Mouse (Mus musculus) adrenal gland, postnatal 4 days (tissue): ENCODE results near the gene Gm3164. TPM values are rescaled to one million over a fixed set of nuclear protein-coding genes. Genes with fewer than 3 reads are reported as not detected.
"Not testable (repeated sequence)": the region's sequence is repeated elsewhere in the genome, so short reads cannot be mapped to it uniquely, and the experiment has no call there.

Experiments
- DNase-seq, 2 experiments: peaks; one replicate each; pipeline ENCODE4 v3.0.0; 2021 to 2022; ENCODE audit warnings: low spot score in 2 of 2, mixed read lengths in 2 of 2
- long read RNA-seq, 2 experiments: library from polyadenylated mRNA; stranded (forward); transcript quantifications; one replicate each; pipeline ENCODE4 v2.0.0; 2021
- total RNA-seq, 2 experiments: library from RNA; stranded (reverse); gene quantifications; 2 replicates each; pipeline ENCODE4 v1.2.3; 2021

The Gm3164 gene
- not detected for total RNA-seq
- long read RNA-seq, experiment 1 = 0 reads
- long read RNA-seq, experiment 2 = 0 reads

DNA sequence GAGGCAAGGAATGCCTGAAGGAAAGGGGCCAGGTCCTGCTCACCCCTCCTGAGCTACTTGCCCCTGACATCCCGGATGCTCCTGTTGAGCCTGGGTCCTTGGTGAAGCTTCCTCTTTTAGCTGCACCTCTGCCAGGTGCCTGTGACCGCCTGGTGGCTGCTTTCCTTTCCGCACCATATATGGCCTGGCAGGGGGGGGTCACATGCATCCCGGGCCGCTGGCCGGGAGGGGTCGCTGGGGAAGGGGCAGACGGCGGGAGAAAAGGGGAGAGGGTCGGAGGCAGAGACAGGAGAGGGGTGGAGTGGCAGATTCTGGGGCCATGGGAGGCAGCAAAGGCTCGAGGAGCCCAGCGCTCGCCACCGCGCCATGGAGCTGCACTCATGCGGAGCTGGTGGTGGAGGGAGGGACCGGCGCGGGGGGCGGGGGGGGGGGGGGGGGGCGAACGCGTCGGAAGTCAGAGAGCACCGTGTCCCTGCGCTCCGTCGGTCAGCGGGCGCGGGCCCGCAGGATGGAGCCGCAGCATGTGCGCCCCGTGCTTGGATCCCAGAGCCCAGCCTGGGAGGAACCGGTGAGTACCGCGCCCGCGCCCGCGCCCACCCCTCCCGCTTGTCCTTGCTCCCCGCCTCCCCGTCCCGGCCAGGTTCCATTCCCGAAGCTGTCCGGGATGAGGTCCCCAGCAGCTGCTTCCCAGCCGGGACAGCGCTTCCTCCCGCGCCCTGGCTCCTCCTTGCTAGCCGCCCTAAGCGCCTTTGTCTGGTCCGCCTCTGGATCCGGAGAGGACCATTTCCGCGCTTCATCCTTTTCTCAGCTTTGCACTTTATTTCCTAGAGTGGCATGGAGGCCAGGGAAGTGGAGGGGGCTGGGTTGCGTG, at the start of gene Gm3164:
TSS of gene Gm3164 (plus strand) at position 484 of the 871 bp plus-strand sequence.
- peak in 1 of 2 experiments; percentile 17 for DNase-seq

- DNase-seq = not testable (repeated sequence)
Observed at GRCm38 (mm10) chr14:4368991-4369390, 46.3 kb upstream of the Gm3164 start.

DNA sequence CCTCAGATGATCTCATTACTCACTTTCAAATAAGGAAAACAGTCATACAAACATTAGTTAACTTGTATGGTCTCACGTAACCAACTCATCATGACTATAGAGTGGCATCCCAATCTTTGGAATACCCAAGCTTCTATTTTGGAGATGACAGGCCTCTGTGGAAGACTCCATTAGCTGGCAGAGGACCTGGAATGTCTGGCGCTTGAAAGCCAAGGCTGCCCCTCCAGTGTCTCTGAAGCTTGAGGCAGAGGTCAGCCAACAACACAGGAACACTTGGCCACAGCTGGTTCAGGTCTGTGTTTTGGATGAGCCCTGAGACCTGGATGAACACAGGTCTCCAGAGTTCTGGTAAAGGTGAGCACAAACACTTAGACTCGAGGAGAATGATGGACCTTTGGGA, 45.6 kb upstream of the Gm3164 start:
- not testable (repeated sequence) for DNase-seq

GRCm38 (mm10) chr14:4377871-4378270, 37.4 kb upstream of the Gm3164 start:
- not testable (repeated sequence) for DNase-seq

- DNase-seq = not testable (repeated sequence)
Observed at GRCm38 (mm10) chr14:4385606-4386005, 29.6 kb upstream of the Gm3164 start.

DNA sequence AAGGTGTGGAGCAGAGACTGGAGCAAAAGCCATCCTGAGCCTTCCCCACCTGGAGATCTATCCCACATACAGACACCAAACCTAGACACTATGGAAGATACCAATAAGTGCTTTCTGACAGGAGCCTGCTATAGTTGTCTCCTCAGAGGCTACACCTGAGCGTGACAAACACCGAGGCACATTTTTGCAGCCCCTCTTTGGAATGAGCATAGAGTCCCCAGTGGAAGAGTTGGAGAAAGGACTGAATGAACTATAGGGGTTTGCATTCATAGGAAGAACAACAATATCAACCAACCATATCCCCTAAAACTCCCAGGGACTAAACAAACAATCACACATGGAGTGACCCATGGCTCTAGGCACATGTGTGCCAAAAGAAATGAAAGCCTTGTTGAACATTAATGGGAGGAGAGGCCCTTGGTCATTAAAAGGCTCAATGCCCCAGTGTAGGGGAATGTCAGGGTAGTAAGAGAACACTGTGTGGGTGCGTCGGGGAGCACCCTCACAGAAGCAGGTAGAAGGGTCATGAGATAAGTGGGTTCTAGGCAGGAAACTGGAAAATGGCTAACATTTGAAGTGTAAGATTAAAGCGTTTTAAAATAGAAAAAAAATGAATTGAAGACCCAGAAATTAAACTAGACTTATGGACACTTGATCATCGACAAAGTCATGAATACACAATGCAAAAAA, 22.3 kb upstream of the Gm3164 start:
- not testable (repeated sequence) for DNase-seq

DNA sequence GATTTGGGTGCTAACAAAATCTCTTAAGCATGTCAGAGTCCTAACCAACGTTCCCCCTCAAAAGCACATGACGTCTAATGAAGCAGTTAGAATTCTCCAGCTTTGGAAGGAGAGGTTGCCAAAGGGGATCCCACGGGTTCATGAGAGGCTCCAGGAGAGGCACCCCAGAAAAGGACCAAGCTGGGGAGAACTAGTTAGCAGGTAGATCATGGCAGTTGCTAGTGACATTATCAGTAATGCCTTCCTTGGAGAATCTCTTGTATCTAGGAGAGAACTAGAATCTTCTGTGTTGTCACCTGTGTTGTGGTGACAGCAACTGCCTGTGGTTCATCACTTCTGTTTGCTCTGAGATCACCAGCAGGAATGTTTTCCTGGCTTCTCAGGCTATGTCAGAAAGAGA, 18.0 kb upstream of the Gm3164 start, which contains the start of gene Gm3159:
TSS of gene Gm3159 (plus strand) at position 301 of the 400 bp plus-strand sequence.
- not testable (repeated sequence) for DNase-seq

DNA sequence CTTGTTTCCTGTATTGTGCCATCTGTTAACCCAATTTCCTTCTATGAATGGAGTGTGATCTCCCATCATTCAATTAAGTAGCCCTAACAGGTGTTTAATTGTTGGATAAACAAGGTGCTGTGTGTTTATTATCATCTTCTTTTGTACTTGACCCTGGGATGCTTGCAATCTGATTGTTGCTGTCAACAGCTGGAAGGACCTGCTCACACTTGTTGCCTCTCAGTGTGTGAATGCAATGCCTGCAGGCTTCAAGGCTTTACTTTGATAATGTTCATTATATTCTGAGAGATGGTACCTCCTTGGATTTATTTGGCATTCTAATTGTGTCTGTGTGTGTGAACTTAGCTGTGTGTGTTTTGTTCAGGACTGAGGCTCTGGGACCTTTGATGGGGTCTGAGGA, 16.6 kb upstream of the Gm3164 start:
- DNase-seq = not testable (repeated sequence)

- DNase-seq = not testable (repeated sequence)
Observed at GRCm38 (mm10) chr14:4400115-4400789, 15.0 kb upstream of the Gm3164 start.

- DNase-seq = not testable (repeated sequence)
Observed at GRCm38 (mm10) chr14:4401245-4401644, 14.0 kb upstream of the Gm3164 start.

DNA sequence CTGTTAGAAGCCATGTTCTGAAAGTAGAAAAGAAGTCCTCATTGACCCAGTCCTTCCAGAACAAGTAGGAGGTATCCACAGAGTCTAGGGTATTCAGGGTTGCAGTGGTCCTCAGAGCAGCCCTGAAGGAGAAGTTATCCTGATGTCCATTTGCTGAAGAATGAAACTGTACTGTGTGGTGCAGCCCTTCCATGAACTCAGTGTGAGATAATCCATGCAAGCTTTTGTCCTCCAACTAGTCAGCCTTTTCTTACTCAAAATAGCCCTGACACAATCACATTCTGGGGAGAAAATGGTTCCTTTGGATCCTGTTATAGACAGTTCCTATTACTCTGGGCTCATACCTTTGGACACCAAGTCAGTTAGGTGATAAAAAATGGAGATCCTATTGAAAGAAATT, 11.4 kb upstream of the Gm3164 start:
- not testable (repeated sequence) for DNase-seq

GRCm38 (mm10) chr14:4409939-4410338, 5.3 kb upstream of the Gm3164 start:
- DNase-seq = not testable (repeated sequence)

- not testable (repeated sequence) for DNase-seq
Observed at GRCm38 (mm10) chr14:4430692-4431091, 15.4 kb downstream of the Gm3164 start, which contains the start of gene Gm3173. Gm3173 (plus strand) TSS chr14:4430992.

DNA sequence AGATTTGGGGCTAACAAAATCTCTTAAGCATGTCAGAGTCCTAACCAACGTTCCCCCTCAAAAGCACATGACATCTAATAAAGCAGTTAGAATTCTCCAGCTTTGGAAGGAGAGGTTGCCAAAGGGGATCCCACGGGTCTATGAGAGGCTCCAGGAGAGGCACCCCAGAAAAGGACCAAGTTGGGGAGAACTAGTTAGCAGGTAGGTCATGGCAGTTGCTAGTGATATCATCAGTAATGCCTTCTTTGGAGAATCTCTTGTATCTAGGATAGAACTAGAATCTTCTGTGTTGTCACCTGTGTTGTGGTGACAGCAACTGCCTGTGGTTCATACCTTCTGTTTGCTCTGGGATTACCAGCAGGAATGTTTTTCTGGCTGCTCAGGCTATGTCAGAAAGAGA, 66.2 kb downstream of the Gm3164 start, which contains the start of gene Gm3182:
TSS of gene Gm3182 (plus strand) at position 301 of the 400 bp plus-strand sequence.
- not testable (repeated sequence) for DNase-seq

Other genes with a start within 250 kb of the Gm3164 start
- not detected for gene Gm2974, start 232.9 kb upstream of the Gm3164 start, total RNA-seq
- not detected for gene Gm3138, start 165.8 kb upstream of the Gm3164 start, total RNA-seq
- gene Gm3149, start 98.2 kb upstream of the Gm3164 start, total RNA-seq = not detected
- gene 2610042L04Rik, start 80.7 kb upstream of the Gm3164 start, total RNA-seq = under 1 TPM; 0.34 TPM
- not detected for gene Gm3159, start 17.9 kb upstream of the Gm3164 start, total RNA-seq
- gene Gm3173, start 15.5 kb downstream of the Gm3164 start, total RNA-seq = not detected
- gene Gm3182, start 66.3 kb downstream of the Gm3164 start, total RNA-seq = not detected
- not detected for gene Gm3047, start 140.0 kb downstream of the Gm3164 start, total RNA-seq
- not detected for gene Gm8159, start 216.9 kb downstream of the Gm3164 start, total RNA-seq
- not detected for gene Gm3239, start 248.7 kb downstream of the Gm3164 start, total RNA-seq